Mouse (Mus musculus) testis, adult 2 months (tissue): ENCODE measurements at regions not wholly inside any gene's neighbourhood (a gene's known extent, or its start where the extent isn't known, plus 50 kb on each side); places are given as distances from the start of the nearest gene placed in this dataset.

Experiments used
- CTCF ChIP-seq: fragments of 200-500 bp; IDR thresholded peaks from 2 replicates; pipeline ENCODE4 v1.5.1; 2012; ENCODE audit warnings: low read depth, mild to moderate bottlenecking, inconsistent platforms, low read length, moderate library complexity; ENCODE audit not compliant: control insufficient read depth, insufficient read depth, insufficient replicate concordance
- POLR2A ChIP-seq: fragments of 200-500 bp; IDR thresholded peaks from 2 replicates; pipeline ENCODE4 v1.6.1; 2012; ENCODE audit warnings: low read depth, mild to moderate bottlenecking, inconsistent platforms, low read length, moderate library complexity; ENCODE audit not compliant: control insufficient read depth

- TF ChIP-seq CTCF, result no peak
- TF ChIP-seq POLR2A, result no peak
Observed at GRCm38 (mm10) chr6:94938949-94939348, 178.1 kb upstream of the Kbtbd8 start.
